Mouse (Mus musculus) gastrocnemius, adult 18-20 months (tissue): ENCODE measurements around the gene Gab2. TPM values are rescaled to one million over a fixed set of nuclear protein-coding genes. Genes with fewer than 3 reads are reported as not detected.

Experiments used
- DNase-seq: peaks from one replicate; pipeline ENCODE4 v3.0.0; 2021; ENCODE audit warnings: low spot score
- total RNA-seq, 2 experiments: library from RNA; stranded (reverse); gene quantifications; 2 replicates each; pipeline ENCODE4 v1.2.3; 2021

The Gab2 gene
- total RNA-seq, 2 experiments from 2014 or later = 5.3 to 8.5 TPM

GRCm38 (mm10) chr7:97345229-97345871, 264.0 kb downstream of the Gab2 start:
- DNase-seq = peak; percentile 62

DNA sequence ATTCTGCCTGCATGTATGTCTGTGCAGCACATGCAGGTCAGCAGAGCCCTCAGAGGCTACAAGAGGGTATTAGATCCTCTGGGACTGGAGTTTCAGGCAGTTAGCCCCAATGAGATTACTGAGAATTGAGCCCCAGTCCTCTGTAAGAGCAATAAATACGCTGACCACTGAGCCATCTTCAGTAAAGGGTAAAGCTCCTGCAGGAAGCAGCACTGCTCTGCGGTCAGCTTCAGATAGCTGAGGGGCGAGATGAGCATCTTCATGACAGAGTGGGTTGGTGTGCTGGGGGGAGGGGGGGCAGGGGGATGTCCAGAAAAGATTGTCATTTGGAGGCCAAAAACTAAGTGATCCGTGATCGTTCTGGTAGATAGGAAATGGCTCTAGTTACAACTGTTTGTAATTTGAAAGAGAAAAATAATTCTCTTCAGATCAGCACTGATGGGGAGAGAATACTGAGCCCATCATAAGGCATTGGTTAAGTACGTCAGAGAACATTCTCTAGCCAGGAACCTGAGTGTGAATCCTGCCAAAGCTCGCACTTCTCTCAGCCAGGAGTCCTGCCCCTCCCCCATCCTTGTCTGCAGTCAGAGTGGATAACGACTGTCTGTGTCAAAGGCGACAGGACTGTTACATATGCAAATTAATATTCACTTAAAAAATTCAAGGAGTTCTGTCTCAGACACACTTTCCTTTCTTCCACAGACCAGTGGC, 264.9 kb downstream of the Gab2 start:
- DNase-seq = no peak

DNA sequence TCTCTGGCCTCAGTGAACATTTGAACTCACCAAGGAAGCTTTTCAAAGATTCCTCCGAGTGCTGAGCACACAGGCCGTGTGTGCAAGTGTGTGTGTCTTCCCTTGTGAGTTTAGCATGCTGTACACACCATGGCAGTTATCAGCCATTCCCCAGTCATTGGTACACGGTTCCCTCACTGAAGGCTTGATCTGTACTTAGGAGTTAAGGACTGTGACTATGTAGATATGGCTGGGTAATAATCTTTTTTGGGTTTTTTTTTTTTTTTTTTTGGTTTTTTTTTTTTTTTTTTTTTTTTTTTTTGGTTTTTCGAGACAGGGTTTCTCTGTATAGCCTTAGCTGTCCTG, 265.4 kb downstream of the Gab2 start:
- no peak for DNase-seq

- no peak for DNase-seq
These were observed 266.1 kb downstream of the Gab2 start for GRCm38 (mm10) chr7:97347464-97347863.

DNA sequence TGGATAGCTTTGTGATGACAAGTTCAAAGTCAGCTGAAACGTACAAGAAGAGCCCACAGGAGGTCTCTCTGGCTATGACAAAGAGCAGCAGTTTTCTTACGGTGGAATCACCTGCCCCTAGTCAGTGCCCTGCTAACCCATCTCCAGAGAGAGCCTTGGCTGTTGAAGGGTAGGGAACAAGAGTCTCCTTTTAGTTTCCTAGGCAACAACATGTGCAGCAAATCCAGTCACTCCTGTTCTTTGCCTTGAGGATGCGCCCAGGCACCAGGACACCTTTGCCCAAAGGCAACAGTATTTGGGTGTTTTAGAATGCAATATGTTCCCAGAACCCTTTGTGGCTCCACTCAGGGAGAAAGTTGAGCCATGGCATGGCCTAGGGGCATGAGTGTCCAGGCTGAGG, 266.9 kb downstream of the Gab2 start:
- DNase-seq = no peak

DNA sequence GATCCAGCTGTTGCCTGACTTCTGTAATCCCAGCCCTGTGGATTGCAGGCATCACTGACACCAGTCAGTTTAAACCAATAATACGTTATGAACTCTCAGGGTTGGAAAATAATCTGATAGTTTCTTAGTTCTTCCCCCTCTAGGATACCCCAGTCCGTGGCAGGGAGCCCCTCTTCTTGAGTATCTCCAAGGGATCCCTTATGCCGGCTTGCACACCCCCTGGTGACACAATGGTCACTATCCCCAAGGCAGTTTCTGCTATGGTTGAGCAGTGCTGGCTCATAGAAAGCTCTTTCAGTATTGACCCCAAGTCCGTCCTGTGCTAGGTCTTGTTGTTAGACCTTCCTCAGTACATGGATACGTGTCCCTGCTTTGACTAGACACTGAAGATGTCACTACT, 267.4 kb downstream of the Gab2 start:
- no peak for DNase-seq

DNA sequence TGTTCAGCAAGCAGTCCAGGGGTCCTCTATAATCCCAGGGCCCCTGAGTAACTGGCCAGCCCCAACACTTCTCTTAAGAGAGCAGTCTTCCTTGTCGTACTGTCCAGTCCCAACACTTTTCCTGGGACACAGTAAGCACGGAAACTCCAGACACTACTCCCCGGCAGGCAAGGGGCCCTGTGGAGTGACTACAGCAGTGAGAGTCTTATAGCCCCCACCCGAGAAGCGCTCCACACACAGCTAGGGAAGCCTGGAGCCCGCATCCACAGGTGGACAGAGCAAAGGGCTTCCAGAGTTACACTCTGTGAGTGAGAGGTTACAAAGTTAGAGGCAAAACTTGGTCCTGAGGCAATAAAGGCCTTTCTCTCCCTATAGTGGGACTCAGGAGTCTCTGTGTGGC, 268.1 kb downstream of the Gab2 start:
- DNase-seq = no peak

GRCm38 (mm10) chr7:97350891-97351290, 269.5 kb downstream of the Gab2 start:
- DNase-seq = no peak

GRCm38 (mm10) chr7:97351792-97352513, 270.6 kb downstream of the Gab2 start:
- DNase-seq = no peak

DNA sequence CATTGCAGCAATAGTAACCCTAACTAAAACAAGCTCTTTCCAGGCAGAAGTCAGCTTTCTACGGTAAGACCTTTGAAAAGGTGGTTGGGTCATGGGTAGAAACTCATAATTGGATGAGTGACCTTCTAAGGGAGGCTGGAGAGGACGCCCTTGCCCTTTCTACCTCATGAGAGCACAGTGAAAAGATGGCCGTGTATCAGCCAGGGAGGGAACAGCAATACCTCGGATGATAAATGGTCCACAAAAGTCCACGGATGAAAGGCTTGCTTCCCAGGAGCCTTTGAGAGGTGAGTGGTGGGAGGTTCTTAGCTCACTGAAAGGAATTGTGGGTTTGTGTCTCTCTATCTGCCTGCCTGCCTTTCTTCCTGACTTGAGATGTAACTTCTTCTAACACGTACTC, 272.0 kb downstream of the Gab2 start:
- no peak for DNase-seq

GRCm38 (mm10) chr7:97355068-97355841, 273.9 kb downstream of the Gab2 start:
- DNase-seq = peak; percentile 23

DNA sequence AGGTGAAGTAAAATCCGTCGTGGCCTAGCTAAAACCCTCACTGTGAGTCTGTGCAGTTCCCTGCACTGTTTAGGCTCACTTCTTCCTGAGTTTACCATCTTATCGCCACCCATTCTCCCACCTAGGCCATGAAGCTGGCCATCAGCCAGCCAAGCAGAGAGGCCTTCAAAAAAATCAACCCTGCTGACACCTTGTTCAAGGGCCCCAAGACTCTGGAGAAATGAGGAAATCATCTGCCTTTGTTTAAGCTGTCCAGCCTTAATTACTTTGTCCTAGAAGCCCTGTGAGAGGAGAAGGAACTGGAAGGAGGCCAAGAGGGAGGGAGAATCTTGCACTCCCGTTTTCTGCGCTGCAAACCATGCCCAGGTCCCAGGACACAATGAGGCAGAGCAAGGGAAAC, 274.9 kb downstream of the Gab2 start:
- DNase-seq = no peak

- peak; percentile 69 for DNase-seq
These were observed 275.5 kb downstream of the Gab2 start for GRCm38 (mm10) chr7:97356875-97357276.

DNA sequence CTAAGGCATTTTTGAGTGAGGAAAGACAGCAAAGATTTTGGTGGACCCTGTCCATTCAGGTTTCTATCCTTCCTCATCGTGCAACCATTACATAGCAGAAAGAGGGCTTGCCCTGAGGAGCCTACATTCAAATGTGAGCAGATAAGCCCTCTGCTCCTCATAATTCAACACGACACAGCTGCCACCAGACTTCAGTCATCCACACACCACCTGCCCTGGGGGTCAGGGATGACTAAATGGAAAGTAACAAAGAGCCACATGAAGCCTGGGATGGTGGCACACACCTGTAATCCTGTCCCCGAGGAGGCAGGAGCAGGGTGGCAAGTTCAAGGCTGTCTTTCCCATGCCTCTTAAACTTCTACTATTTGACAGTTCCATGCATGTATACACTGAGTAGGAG, 276.5 kb downstream of the Gab2 start:
- DNase-seq = no peak

DNA sequence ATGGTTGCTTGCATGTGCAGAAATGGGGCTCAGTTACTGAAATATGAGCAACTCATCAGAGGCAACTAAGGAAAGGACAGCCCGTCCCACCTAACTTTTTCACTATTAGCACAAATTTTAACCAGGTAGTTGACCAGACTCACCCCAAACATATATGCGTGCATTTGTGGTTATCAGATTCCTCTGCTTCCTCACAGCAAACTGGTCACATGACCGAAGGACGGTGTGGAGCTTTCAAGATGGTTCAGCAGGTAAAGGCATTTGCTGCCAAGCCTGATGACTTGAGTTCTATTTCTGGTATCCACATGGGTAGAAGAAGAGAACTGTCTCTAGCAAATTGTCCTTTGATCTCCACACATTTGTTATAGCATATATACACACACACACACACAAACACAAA, 277.0 kb downstream of the Gab2 start:
- no peak for DNase-seq

Other genes with a start within 250 kb of the Gab2 start
- gene Nars2, start 130.1 kb upstream of the Gab2 start, total RNA-seq = 1 to 10 TPM; 6.1 to 8.5 TPM